Mouse (Mus musculus): Measurements from ENCODE around the gene Klhl3. TPM values are rescaled to one million over a fixed set of nuclear protein-coding genes. Genes with fewer than 3 reads are reported as not detected.

Gene Klhl3
- polyA plus RNA-seq, 1 experiment from 2014 or later, result 6.0 TPM

GRCm38 (mm10) chr13:58078361-58078760, 35.0 kb downstream of the Klhl3 start:
- Histone ChIP-seq H3K9ac (ENCODE audit: low read depth, low read length) (no peak overlapping the region), H3K27me3 (ENCODE audit: control insufficient read depth, insufficient read depth, low read length) (no peaks in the 10 kb centered on the region), H3K4me3 (ENCODE audit: low read length) (no peak overlapping the region), H3K4me2 (replicated peaks; ENCODE audit: low read depth, low read length) (no peak overlapping the region), H3K9me3 (ENCODE audit: control insufficient read depth, low read length) (no peaks in the 10 kb centered on the region), H3K36me3 (ENCODE audit: control insufficient read depth, insufficient read depth, low read length) (no peaks in the 10 kb centered on the region), H3K27ac (ENCODE audit: low read depth, low read length) (no peak overlapping the region), H3K4me1 (ENCODE audit: control insufficient read depth, insufficient read depth, low read length) (no peaks in the 10 kb centered on the region)
- WGBS, result 82% methylated on average over 5 of the region's 5 CpGs
- no peak for ATAC-seq (ENCODE audit: low FRiP score, low TSS enrichment)

- 84% methylated on average over 9 of the region's 9 CpGs for WGBS
- no peaks in the 10 kb centered on the region for H3K4me1 ChIP-seq (ENCODE audit: control insufficient read depth, insufficient read depth, low read length)
- no peak overlapping the region for H3K9ac ChIP-seq (ENCODE audit: low read depth, low read length)
- no peaks in the 10 kb centered on the region for H3K36me3 ChIP-seq (ENCODE audit: control insufficient read depth, insufficient read depth, low read length)
- H3K9me3 ChIP-seq (ENCODE audit: control insufficient read depth, low read length), result no peaks in the 10 kb centered on the region
- H3K27ac ChIP-seq (ENCODE audit: low read depth, low read length), result no peak overlapping the region
- no peak overlapping the region for H3K4me3 ChIP-seq (ENCODE audit: low read length)
- H3K4me2 ChIP-seq (replicated peaks; ENCODE audit: low read depth, low read length), result no peak overlapping the region
- no peaks in the 10 kb centered on the region for H3K27me3 ChIP-seq (ENCODE audit: control insufficient read depth, insufficient read depth, low read length)
- ATAC-seq (ENCODE audit: low FRiP score, low TSS enrichment), result no peak
Observed at GRCm38 (mm10) chr13:58074881-58075280, 38.5 kb downstream of the Klhl3 start.

- Histone ChIP-seq H3K27ac (ENCODE audit: low read depth, low read length) (no peak overlapping the region), H3K9me3 (ENCODE audit: control insufficient read depth, low read length) (no peaks in the 10 kb centered on the region), H3K4me3 (ENCODE audit: low read length) (no peak overlapping the region), H3K36me3 (ENCODE audit: control insufficient read depth, insufficient read depth, low read length) (no peaks in the 10 kb centered on the region), H3K9ac (ENCODE audit: low read depth, low read length) (no peak overlapping the region), H3K4me1 (ENCODE audit: control insufficient read depth, insufficient read depth, low read length) (no peaks in the 10 kb centered on the region), H3K27me3 (ENCODE audit: control insufficient read depth, insufficient read depth, low read length) (no peaks in the 10 kb centered on the region), H3K4me2 (replicated peaks; ENCODE audit: low read depth, low read length) (no peak overlapping the region)
- WGBS, result 86% methylated on average over 6 of the region's 6 CpGs
- ATAC-seq (ENCODE audit: low FRiP score, low TSS enrichment), result no peak
Observed at GRCm38 (mm10) chr13:58074466-58074865, 38.9 kb downstream of the Klhl3 start.

GRCm38 (mm10) chr13:58073254-58073882, 40.0 kb downstream of the Klhl3 start:
- ATAC-seq (ENCODE audit: low FRiP score, low TSS enrichment), result no peak
- H3K36me3 ChIP-seq (ENCODE audit: control insufficient read depth, insufficient read depth, low read length), result no peaks in the 10 kb centered on the region
- 0 out of 2 replicates have a peak, but pooled peaks cover 2% of the 10 kb centered on the region for H3K4me1 ChIP-seq (ENCODE audit: control insufficient read depth, insufficient read depth, low read length)
- H3K9ac ChIP-seq (ENCODE audit: low read depth, low read length), result no peak overlapping the region
- no peak overlapping the region for H3K4me2 ChIP-seq (replicated peaks; ENCODE audit: low read depth, low read length)
- H3K9me3 ChIP-seq (ENCODE audit: control insufficient read depth, low read length), result no peaks in the 10 kb centered on the region
- WGBS, result 78% methylated on average over 12 of the region's 12 CpGs
- no peak overlapping the region for H3K4me3 ChIP-seq (ENCODE audit: low read length)
- no peak overlapping the region for H3K27ac ChIP-seq (ENCODE audit: low read depth, low read length)
- H3K27me3 ChIP-seq (ENCODE audit: control insufficient read depth, insufficient read depth, low read length), result no peaks in the 10 kb centered on the region

- no peaks in the 10 kb centered on the region for H3K9me3 ChIP-seq (ENCODE audit: control insufficient read depth, low read length)
- 91% methylated on average over 21 of the region's 21 CpGs for WGBS
- peaks cover 16% of the 10 kb centered on the region for H3K4me1 ChIP-seq (ENCODE audit: control insufficient read depth, insufficient read depth, low read length)
- no peaks in the 10 kb centered on the region for H3K36me3 ChIP-seq (ENCODE audit: control insufficient read depth, insufficient read depth, low read length)
- no peak overlapping the region for H3K4me2 ChIP-seq (replicated peaks; ENCODE audit: low read depth, low read length)
- no peak overlapping the region for H3K9ac ChIP-seq (ENCODE audit: low read depth, low read length)
- H3K4me3 ChIP-seq (ENCODE audit: low read length), result no peak overlapping the region
- H3K27me3 ChIP-seq (ENCODE audit: control insufficient read depth, insufficient read depth, low read length), result no peaks in the 10 kb centered on the region
- H3K27ac ChIP-seq (ENCODE audit: low read depth, low read length), result no peak overlapping the region
- no peak for ATAC-seq (ENCODE audit: low FRiP score, low TSS enrichment)
Observed at GRCm38 (mm10) chr13:58071209-58071608, 42.2 kb downstream of the Klhl3 start.

GRCm38 (mm10) chr13:58070504-58070903, 42.9 kb downstream of the Klhl3 start:
- Histone ChIP-seq H3K9me3 (ENCODE audit: control insufficient read depth, low read length) (no peaks in the 10 kb centered on the region), H3K9ac (ENCODE audit: low read depth, low read length) (no peak overlapping the region), H3K27ac (ENCODE audit: low read depth, low read length) (no peak overlapping the region), H3K27me3 (ENCODE audit: control insufficient read depth, insufficient read depth, low read length) (no peaks in the 10 kb centered on the region), H3K4me1 (ENCODE audit: control insufficient read depth, insufficient read depth, low read length) (peaks cover 20% of the 10 kb centered on the region), H3K4me3 (ENCODE audit: low read length) (no peak overlapping the region), H3K4me2 (replicated peaks; ENCODE audit: low read depth, low read length) (no peak overlapping the region), H3K36me3 (ENCODE audit: control insufficient read depth, insufficient read depth, low read length) (no peaks in the 10 kb centered on the region)
- WGBS, result 90% methylated on average over 12 of the region's 12 CpGs
- no peak for ATAC-seq (ENCODE audit: low FRiP score, low TSS enrichment)

- no peak overlapping the region for H3K4me2 ChIP-seq (replicated peaks; ENCODE audit: low read depth, low read length)
- H3K4me3 ChIP-seq (ENCODE audit: low read length), result no peak overlapping the region
- H3K4me1 ChIP-seq (ENCODE audit: control insufficient read depth, insufficient read depth, low read length), result peaks cover 27% of the 10 kb centered on the region
- ATAC-seq (ENCODE audit: low FRiP score, low TSS enrichment), result no peak
- H3K27ac ChIP-seq (ENCODE audit: low read depth, low read length), result no peak overlapping the region
- H3K36me3 ChIP-seq (ENCODE audit: control insufficient read depth, insufficient read depth, low read length), result no peaks in the 10 kb centered on the region
- WGBS, result 88% methylated on average over 15 of the region's 15 CpGs
- H3K9me3 ChIP-seq (ENCODE audit: control insufficient read depth, low read length), result no peaks in the 10 kb centered on the region
- H3K27me3 ChIP-seq (ENCODE audit: control insufficient read depth, insufficient read depth, low read length), result no peaks in the 10 kb centered on the region
- no peak overlapping the region for H3K9ac ChIP-seq (ENCODE audit: low read depth, low read length)
Observed at GRCm38 (mm10) chr13:58068421-58069209, 44.8 kb downstream of the Klhl3 start.

- Histone ChIP-seq H3K27me3 (ENCODE audit: control insufficient read depth, insufficient read depth, low read length) (no peaks in the 10 kb centered on the region), H3K4me3 (ENCODE audit: low read length) (no peak overlapping the region), H3K27ac (ENCODE audit: low read depth, low read length) (peak overlapping the region; percentile 88), H3K9ac (ENCODE audit: low read depth, low read length) (no peak overlapping the region; the same call in 1 of the 2 replicates), H3K4me2 (replicated peaks; ENCODE audit: low read depth, low read length) (peak overlapping the region; percentile 21; the same call in 1 of the 2 replicates), H3K9me3 (ENCODE audit: control insufficient read depth, low read length) (no peaks in the 10 kb centered on the region), H3K4me1 (ENCODE audit: control insufficient read depth, insufficient read depth, low read length) (peaks cover 27% of the 10 kb centered on the region), H3K36me3 (ENCODE audit: control insufficient read depth, insufficient read depth, low read length) (no peaks in the 10 kb centered on the region)
- 17% methylated on average over 17 of the region's 17 CpGs for WGBS
- peak; percentile 36; the same call in 1 of the 2 replicates for ATAC-seq (ENCODE audit: low FRiP score, low TSS enrichment)
Observed at GRCm38 (mm10) chr13:58067540-58068103, 45.8 kb downstream of the Klhl3 start.
